Mouse (Mus musculus) CH12.LX (cell line): ENCODE measurements around the gene Upp2. TPM values are rescaled to one million over a fixed set of nuclear protein-coding genes. Genes with fewer than 3 reads are reported as not detected.

Experiments
- DNase-seq: peaks from one replicate; pipeline ENCODE4 v3.0.0-alpha.2; 2013; ENCODE audit errors: extremely low read depth
- H3K27ac ChIP-seq: 2 replicates; pipeline ENCODE4 v1.5.1; 2012; ENCODE audit warnings: low read depth, mild to moderate bottlenecking, control low read depth, moderate library complexity; ENCODE audit not compliant: insufficient read depth
- H3K27me3 ChIP-seq: replicated peaks from 2 replicates; pipeline ENCODE3; 2012; ENCODE audit warnings: inconsistent platforms
- H3K36me3 ChIP-seq, 2 experiments: replicated peaks in 1 of 2; 2 replicates each; pipeline versions ENCODE3 to v1.6.1; 2012; ENCODE audit warnings: inconsistent platforms in 1 of 2, low read length in 1 of 2, mild to moderate bottlenecking in 1 of 2, mixed read lengths in 1 of 2, moderate library complexity in 1 of 2; ENCODE audit not compliant: control insufficient read depth in 1 of 2, insufficient read depth in 1 of 2
- H3K4me1 ChIP-seq, 2 experiments: 2 replicates each; pipeline ENCODE4 v1.6.1; 2012; ENCODE audit warnings: inconsistent platforms in 1 of 2, moderate library complexity in 1 of 2; ENCODE audit not compliant: insufficient read depth in 2 of 2, control insufficient read depth in 1 of 2
- H3K4me2 ChIP-seq: 2 replicates; pipeline ENCODE4 v1.6.1; 2012; ENCODE audit warnings: low read depth, mild to moderate bottlenecking, control low read depth; ENCODE audit not compliant: poor library complexity, insufficient read depth, severe bottlenecking
- H3K4me3 ChIP-seq, 3 experiments: fragments of 150-350 bp in 1 of 3; sonication (generic) in 1 of 3; replicated peaks in 1 of 3; 2 replicates each; pipeline versions ENCODE3 to v1.5.1; 2011 to 2012; ENCODE audit warnings: low read depth in 2 of 3, low read length in 2 of 3, mild to moderate bottlenecking in 2 of 3, moderate library complexity in 2 of 3, control low read depth in 1 of 3, improper control_type of control experiment in 1 of 3, inconsistent platforms in 1 of 3, mixed read lengths in 1 of 3; ENCODE audit not compliant: poor library complexity in 1 of 3
- H3K79me2 ChIP-seq: replicated peaks from 2 replicates; pipeline ENCODE4 v1.6.1; 2012; ENCODE audit warnings: mild to moderate bottlenecking, moderate library complexity; ENCODE audit not compliant: control insufficient read depth, poor library complexity, insufficient read depth, severe bottlenecking; ENCODE audit errors: extremely low read depth
- H3K9ac ChIP-seq: 2 replicates; pipeline ENCODE4 v1.6.1; 2012; ENCODE audit warnings: low read depth, mild to moderate bottlenecking, control low read depth, moderate library complexity; ENCODE audit not compliant: insufficient read depth
- H3K9me3 ChIP-seq: replicated peaks from 2 replicates; pipeline ENCODE3; 2012; ENCODE audit warnings: low read length, inconsistent platforms, mixed read lengths
- BHLHE40 ChIP-seq: IDR thresholded peaks from 2 replicates; pipeline ENCODE4 v1.6.1; 2011; ENCODE audit warnings: mild to moderate bottlenecking, low read depth, low read length, improper control_type of control experiment
- CHD1 ChIP-seq: IDR thresholded peaks from 2 replicates; pipeline ENCODE4 v1.6.1; 2012; ENCODE audit warnings: low read depth, low read length, improper control_type of control experiment, inconsistent platforms
- CTCF ChIP-seq, 2 experiments: IDR thresholded peaks in 1 of 2; conservative IDR thresholded peaks in 1 of 2; 2 replicates each; pipeline ENCODE4 v1.5.1; 2011 to 2012; ENCODE audit warnings: low read depth in 2 of 2, low read length in 2 of 2, improper control_type of control experiment in 1 of 2, inconsistent platforms in 1 of 2, mild to moderate bottlenecking in 1 of 2, moderate library complexity in 1 of 2
- E2F4 ChIP-seq: IDR thresholded peaks from 2 replicates; pipeline ENCODE4 v1.6.1; 2011; ENCODE audit warnings: low read depth, low read length, improper control_type of control experiment; ENCODE audit not compliant: insufficient replicate concordance
- EP300 ChIP-seq: IDR thresholded peaks from 2 replicates; pipeline ENCODE4 v1.6.1; 2011; ENCODE audit warnings: low read length, improper control_type of control experiment
- ETS1 ChIP-seq: conservative IDR thresholded peaks from 2 replicates; pipeline ENCODE4 v1.6.1; 2012; ENCODE audit warnings: low read depth, mild to moderate bottlenecking, inconsistent platforms, low read length, improper control_type of control experiment, moderate library complexity
- IRF4 ChIP-seq: IDR thresholded peaks from 2 replicates; pipeline ENCODE4 v1.6.1; 2014; ENCODE audit warnings: low read depth, mild to moderate bottlenecking, inconsistent platforms, low read length, improper control_type of control experiment
- JUND ChIP-seq: conservative IDR thresholded peaks from 2 replicates; pipeline ENCODE4 v1.6.1; 2011; ENCODE audit warnings: low read depth, low read length, improper control_type of control experiment
- MAX ChIP-seq: IDR thresholded peaks from 2 replicates; pipeline ENCODE4 v1.6.1; 2011; ENCODE audit warnings: low read length, improper control_type of control experiment
- MAZ ChIP-seq: IDR thresholded peaks from 2 replicates; pipeline ENCODE4 v1.6.1; 2012; ENCODE audit warnings: low read depth, mild to moderate bottlenecking, inconsistent platforms, low read length, improper control_type of control experiment, moderate library complexity
- MEF2A ChIP-seq: IDR thresholded peaks from 2 replicates; pipeline ENCODE4 v1.6.1; 2014; ENCODE audit warnings: low read depth, mild to moderate bottlenecking, inconsistent platforms, low read length, improper control_type of control experiment, borderline replicate concordance
- NELFE ChIP-seq: IDR thresholded peaks from 2 replicates; pipeline ENCODE4 v1.6.1; 2011; ENCODE audit warnings: low read depth, low read length, improper control_type of control experiment
- NRF1 ChIP-seq: IDR thresholded peaks from 2 replicates; pipeline ENCODE4 v1.6.1; 2014; ENCODE audit warnings: low read depth, mild to moderate bottlenecking, inconsistent platforms, low read length, improper control_type of control experiment, moderate library complexity
- PAX5 ChIP-seq: IDR thresholded peaks from 2 replicates; pipeline ENCODE4 v1.6.1; 2012; ENCODE audit warnings: low read length, inconsistent platforms, mixed read lengths
- POLR2A ChIP-seq: IDR thresholded peaks from 2 replicates; pipeline ENCODE4 v1.6.1; 2011; ENCODE audit warnings: low read depth, mild to moderate bottlenecking, improper control_type of control experiment, low read length
- POLR2AphosphoS2 ChIP-seq: IDR thresholded peaks from 2 replicates; pipeline ENCODE4 v1.6.1; 2011; ENCODE audit warnings: low read depth, low read length, improper control_type of control experiment
- RCOR1 ChIP-seq: conservative IDR thresholded peaks from 2 replicates; pipeline ENCODE4 v1.6.1; 2012; ENCODE audit warnings: low read depth, mild to moderate bottlenecking, inconsistent platforms, low read length, improper control_type of control experiment
- SIN3A ChIP-seq: IDR thresholded peaks from 2 replicates; pipeline ENCODE4 v1.6.1; 2012; ENCODE audit warnings: low read length, improper control_type of control experiment, inconsistent platforms
- SMC3 ChIP-seq: IDR thresholded peaks from 2 replicates; pipeline ENCODE4 v1.6.1; 2011; ENCODE audit warnings: low read depth, low read length, improper control_type of control experiment
- TBP ChIP-seq: conservative IDR thresholded peaks from 2 replicates; pipeline ENCODE4 v1.6.1; 2011; ENCODE audit warnings: low read depth, low read length, improper control_type of control experiment
- TCF12 ChIP-seq: IDR thresholded peaks from 2 replicates; pipeline ENCODE4 v1.6.1; 2014; ENCODE audit warnings: low read depth, mild to moderate bottlenecking, inconsistent platforms, low read length, improper control_type of control experiment
- UBTF ChIP-seq: IDR thresholded peaks from 2 replicates; pipeline ENCODE4 v1.6.1; 2012; ENCODE audit warnings: low read depth, mild to moderate bottlenecking, inconsistent platforms, low read length, improper control_type of control experiment, moderate library complexity
- USF1 ChIP-seq: IDR thresholded peaks from 2 replicates; pipeline ENCODE4 v1.6.1; 2014; ENCODE audit warnings: low read depth, mild to moderate bottlenecking, inconsistent platforms, low read length, improper control_type of control experiment
- USF2 ChIP-seq: conservative IDR thresholded peaks from 2 replicates; pipeline ENCODE4 v1.6.1; 2011; ENCODE audit warnings: low read depth, low read length, improper control_type of control experiment
- ZKSCAN1 ChIP-seq: IDR thresholded peaks from 2 replicates; pipeline ENCODE4 v1.6.1; 2012; ENCODE audit warnings: low read depth, inconsistent platforms, low read length, improper control_type of control experiment, borderline replicate concordance
- ZMIZ1 ChIP-seq: IDR thresholded peaks from 2 replicates; pipeline ENCODE4 v1.6.1; 2012; ENCODE audit warnings: low read depth, mild to moderate bottlenecking, inconsistent platforms, low read length, improper control_type of control experiment
- dilution Hi-C: fragments of 300-500 bp; cut with MboI; formaldehyde crosslinking; loops from 2 replicates; pipeline ENCODE4 v1.14.3; 2020; ENCODE audit warnings: low sequenced_read_pairs; ENCODE audit not compliant: extremely low pct_unique_long_range_greater_than_20kb, extremely low pct_ligation_motif_present
- in situ Hi-C: fragments of 300-500 bp; cut with MboI; formaldehyde crosslinking; loops from 3 replicates; pipeline ENCODE4 v1.14.3; 2019; ENCODE audit warnings: low sequenced_read_pairs, low pct_ligation_motif_present, low pct_unique_long_range_greater_than_20kb, mixed read lengths
- polyA plus RNA-seq: library from polyadenylated mRNA; unstranded; fragments of >175 nt; gene quantifications from 2 replicates; pipeline ENCODE4 v1.2.1, GENCODE M21; 2012; ENCODE audit warnings: low read depth; ENCODE audit not compliant: insufficient read length
- total RNA-seq, 2 experiments: library from RNA; depleted of rRNA; stranded (reverse); fragments of 300-350 nt in 1 of 2; fragments of >200 nt in 1 of 2; gene quantifications; 2 replicates each; pipeline ENCODE4 v1.2.3; 2012 to 2014

Upp2 gene
- total and polyA plus RNA-seq, 3 experiments: not detected

- H3K9me3 ChIP-seq: peaks cover 21% of the 10 kb centered on the region
- no peak overlapping the region for H3K27ac ChIP-seq
- no peaks in the 10 kb centered on the region for H3K4me1 ChIP-seq
- H3K4me3 ChIP-seq: no peak overlapping the region
- H3K36me3 ChIP-seq: no peaks in the 10 kb centered on the region
- no peaks in the 10 kb centered on the region for H3K79me2 ChIP-seq
- in situ Hi-C loops: no loop called here
- TF ChIP-seq PAX5 (no peak), MAX (no peak), ETS1 (no peak), MEF2A (no peak), POLR2A (no peak), USF1 (no peak), RCOR1 (no peak), POLR2AphosphoS2 (no peak), IRF4 (no peak)
- no peak overlapping the region for H3K4me2 ChIP-seq
- no peaks in the 10 kb centered on the region for H3K27me3 ChIP-seq
- DNase-seq: no peak
- H3K9ac ChIP-seq: no peak overlapping the region
- dilution Hi-C loops: no loop called here
Observed at GRCm38 (mm10) chr2:58549960-58550359, 17.1 kb upstream of the Upp2 start.

DNA sequence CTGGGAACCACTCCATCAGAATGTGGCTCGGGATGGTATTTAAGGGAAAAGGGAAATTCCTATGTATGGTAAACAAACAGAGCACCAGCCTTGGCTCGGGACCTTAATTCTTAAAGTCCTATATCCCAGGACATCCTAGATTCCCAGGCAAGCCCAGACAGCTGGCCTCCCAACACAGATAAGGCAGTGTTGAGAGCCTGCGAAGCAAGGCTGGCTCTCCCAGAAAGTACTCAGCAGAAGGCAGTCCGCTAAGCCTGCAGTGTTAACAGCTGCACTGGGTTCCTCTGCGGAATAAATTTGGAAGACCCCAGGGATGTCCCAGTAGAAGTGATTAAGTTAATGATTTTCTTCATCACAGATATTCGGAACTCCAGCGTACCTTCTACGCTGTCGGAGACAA is 16.6 kb upstream of the Upp2 start:
- H3K27me3 ChIP-seq: no peaks in the 10 kb centered on the region
- H3K79me2 ChIP-seq: no peaks in the 10 kb centered on the region
- H3K9me3 ChIP-seq: peaks cover 19% of the 10 kb centered on the region
- H3K27ac ChIP-seq: no peak overlapping the region
- H3K36me3 ChIP-seq: no peaks in the 10 kb centered on the region
- dilution Hi-C loops: no loop called here
- H3K4me1 ChIP-seq: no peaks in the 10 kb centered on the region
- H3K9ac ChIP-seq: no peak overlapping the region
- H3K4me2 ChIP-seq: no peak overlapping the region
- H3K4me3 ChIP-seq: no peak overlapping the region
- no peak for DNase-seq
- TF ChIP-seq JUND (no peak), TBP (no peak), CTCF (conservative IDR thresholded peaks at IDR 0.05 in 1 of 2, IDR thresholded peaks at IDR 0.05 in 1 of 2; ENCODE audit: low read depth in 2 of 2, low read length in 2 of 2) (no peak), TCF12 (no peak), SMC3 (no peak), UBTF (no peak)
- in situ Hi-C loops: no loop called here

DNA sequence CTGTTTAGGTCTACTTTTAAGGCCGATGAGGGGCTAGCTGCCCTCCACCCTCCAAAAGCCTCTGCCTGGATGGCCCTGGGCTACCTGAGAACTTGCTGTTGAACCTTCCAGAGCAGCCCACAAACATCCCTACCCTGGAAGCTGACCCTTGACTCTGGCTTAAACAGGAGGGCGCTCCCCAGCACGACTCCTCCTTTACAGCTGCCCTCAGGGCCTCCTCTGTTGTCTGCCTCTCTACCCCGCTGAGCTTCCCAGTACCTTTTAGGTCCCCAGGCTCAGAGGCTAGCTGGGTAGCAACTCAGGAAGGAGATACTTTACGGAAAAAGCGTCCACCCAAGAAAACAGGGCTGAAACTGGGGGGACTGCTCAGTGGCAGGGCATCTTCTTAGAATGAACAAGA is 15.2 kb upstream of the Upp2 start:
- in situ Hi-C loops: no loop called here
- Histone ChIP-seq H3K9ac (no peak overlapping the region), H3K27me3 (no peaks in the 10 kb centered on the region), H3K4me1 (no peaks in the 10 kb centered on the region), H3K36me3 (no peaks in the 10 kb centered on the region), H3K27ac (no peak overlapping the region), H3K4me2 (no peak overlapping the region), H3K4me3 (no peak overlapping the region), H3K79me2 (no peaks in the 10 kb centered on the region), H3K9me3 (peaks cover 21% of the 10 kb centered on the region)
- dilution Hi-C loops: no loop called here
- no peak for TF ChIP-seq TCF12
- no peak for TF ChIP-seq EP300
- no peak for TF ChIP-seq CTCF (conservative IDR thresholded peaks at IDR 0.05 in 1 of 2, IDR thresholded peaks at IDR 0.05 in 1 of 2; ENCODE audit: low read depth in 2 of 2, low read length in 2 of 2)
- no peak for TF ChIP-seq ZKSCAN1
- TF ChIP-seq ETS1: no peak
- no peak for TF ChIP-seq POLR2AphosphoS2
- TF ChIP-seq MAZ: no peak
- no peak for TF ChIP-seq BHLHE40
- TF ChIP-seq NELFE: no peak
- TF ChIP-seq SMC3: no peak
- TF ChIP-seq NRF1: no peak
- TF ChIP-seq USF2: no peak
- no peak for TF ChIP-seq ZMIZ1
- no peak for TF ChIP-seq CHD1
- no peak for TF ChIP-seq UBTF
- no peak for TF ChIP-seq SIN3A
- no peak for TF ChIP-seq E2F4
- DNase-seq: no peak
